Mouse (Mus musculus): Measurements from ENCODE around the gene Ttll8.

Ttll8 gene

GRCm38 (mm10) chr15:88954368-88955072, at the start of gene Ttll8:
Gene Ttll8, minus strand, starts transcription at chr15:88954418.
- DNase-seq (ENCODE audit: low spot score): no peak

DNA sequence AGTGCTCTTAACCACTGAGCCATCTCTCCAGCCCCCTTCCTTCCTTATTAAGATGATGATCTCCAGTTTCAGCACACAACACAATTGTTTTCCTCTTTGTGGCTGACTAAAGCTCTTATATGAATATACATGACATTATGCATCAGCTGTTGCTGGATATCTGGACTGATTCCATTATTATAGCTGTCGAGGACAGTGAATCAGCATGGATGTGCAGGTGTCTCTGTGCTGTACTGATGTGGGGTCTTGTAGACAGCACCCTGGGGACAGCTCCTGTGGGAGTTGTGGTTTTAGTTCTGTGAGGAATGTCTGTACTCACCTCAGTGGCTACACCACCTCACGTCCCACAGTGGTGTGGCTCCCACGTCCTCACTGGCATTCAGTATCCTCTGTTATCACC, 47.0 kb upstream of the Ttll8 start:
- DNase-seq (ENCODE audit: low spot score): no peak

- DNase-seq (ENCODE audit: low spot score): no peak
Measured at GRCm38 (mm10) chr15:89000367-89000766, 46.1 kb upstream of the Ttll8 start.

DNA sequence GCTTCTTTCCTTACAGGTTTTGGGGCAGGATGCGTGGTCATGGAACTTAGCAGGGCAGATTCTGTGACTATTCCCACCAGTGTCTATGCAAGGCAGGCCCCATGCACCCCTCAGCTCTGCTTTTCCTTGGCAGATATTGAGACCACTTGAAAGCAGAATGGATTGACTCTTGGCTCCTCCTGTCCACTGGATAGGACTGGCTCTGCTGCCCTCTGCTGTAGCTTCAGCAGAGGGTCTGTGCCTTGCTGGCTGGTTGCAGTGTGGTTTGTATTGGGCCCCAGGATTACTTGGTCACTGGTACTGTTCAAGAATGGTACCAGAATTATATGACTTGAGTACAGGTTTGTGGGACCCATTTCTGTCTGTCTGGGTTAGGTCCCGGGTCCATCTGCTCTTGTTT, 44.9 kb upstream of the Ttll8 start:
- peak; percentile 63 for DNase-seq (ENCODE audit: low spot score)

DNA sequence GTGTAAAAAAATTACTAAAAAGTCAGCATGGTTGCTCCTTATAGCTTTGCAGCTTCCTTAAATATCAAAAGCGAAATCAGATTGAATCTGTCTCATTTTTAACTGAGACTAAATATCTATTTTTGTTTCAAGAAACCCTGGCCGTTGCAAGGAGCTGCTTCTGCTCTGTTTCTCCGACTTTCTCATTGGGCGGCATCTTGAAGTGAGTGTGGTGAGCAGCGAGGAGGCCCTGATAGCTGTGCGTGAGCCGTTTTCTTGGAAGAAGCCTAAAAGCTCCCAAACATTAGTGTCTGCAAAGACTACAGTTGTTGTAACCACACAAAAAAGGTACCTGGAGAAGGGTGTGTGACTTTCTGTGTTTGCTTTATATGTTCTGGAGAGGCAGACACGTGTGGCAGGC, 44.4 kb upstream of the Ttll8 start:
- DNase-seq (ENCODE audit: low spot score): no peak

- DNase-seq (ENCODE audit: low spot score): peak; percentile 76
Measured at GRCm38 (mm10) chr15:88989236-88989635, 35.0 kb upstream of the Ttll8 start.

DNA sequence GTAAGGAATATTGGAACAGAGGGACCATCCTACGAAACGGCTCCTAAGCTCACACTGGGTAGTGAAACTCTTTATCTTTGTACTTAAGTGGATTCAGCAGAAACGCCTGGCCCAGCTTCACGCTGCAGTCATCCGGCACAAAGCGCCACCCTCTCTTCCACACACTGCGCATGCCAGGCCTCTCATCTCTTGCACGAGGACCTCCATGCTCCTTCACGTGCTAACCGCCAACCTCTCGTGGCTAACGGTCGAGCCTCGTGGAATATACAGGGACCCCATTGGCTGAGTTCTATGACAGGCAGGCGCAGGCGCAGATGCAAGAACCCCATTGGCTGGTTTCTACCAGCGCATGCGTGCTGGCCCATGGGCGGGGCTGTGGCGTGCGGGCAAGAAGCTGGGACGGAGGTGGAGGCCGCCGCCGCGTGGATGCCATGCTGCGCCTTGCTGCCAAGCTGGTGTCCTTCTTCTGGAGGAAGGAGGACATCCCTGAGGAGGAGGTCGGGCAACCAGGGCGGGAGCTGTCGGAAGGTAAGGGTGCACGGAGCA, 28.4 kb upstream of the Ttll8 start, which contains the start of gene Mov10l1:
Gene Mov10l1, plus strand, starts transcription at position 376 of the 546 bp plus-strand sequence.
- no peak for DNase-seq (ENCODE audit: low spot score)

DNA sequence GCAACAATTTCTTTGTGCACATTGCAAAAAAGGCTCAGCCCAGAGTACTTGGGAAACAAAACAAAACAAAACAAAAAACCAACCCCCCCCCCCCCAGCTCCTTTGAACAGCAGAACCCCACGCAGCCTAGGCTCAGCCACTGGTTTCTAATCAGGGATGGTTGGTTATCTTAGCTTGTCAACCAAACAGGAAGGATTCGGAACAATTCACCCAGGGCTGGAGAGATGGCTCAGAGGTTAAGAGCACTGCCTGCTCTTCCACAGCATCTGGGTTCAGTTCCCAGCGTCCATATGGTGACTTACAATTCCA, 24.9 kb upstream of the Ttll8 start:
- no peak for DNase-seq (ENCODE audit: low spot score)

- no peak for DNase-seq (ENCODE audit: low spot score)
Measured at GRCm38 (mm10) chr15:88978281-88979137, 24.3 kb upstream of the Ttll8 start, which contains the start of gene Mlc1. Gene Mlc1, minus strand, starts transcription at chr15:88979007.

DNA sequence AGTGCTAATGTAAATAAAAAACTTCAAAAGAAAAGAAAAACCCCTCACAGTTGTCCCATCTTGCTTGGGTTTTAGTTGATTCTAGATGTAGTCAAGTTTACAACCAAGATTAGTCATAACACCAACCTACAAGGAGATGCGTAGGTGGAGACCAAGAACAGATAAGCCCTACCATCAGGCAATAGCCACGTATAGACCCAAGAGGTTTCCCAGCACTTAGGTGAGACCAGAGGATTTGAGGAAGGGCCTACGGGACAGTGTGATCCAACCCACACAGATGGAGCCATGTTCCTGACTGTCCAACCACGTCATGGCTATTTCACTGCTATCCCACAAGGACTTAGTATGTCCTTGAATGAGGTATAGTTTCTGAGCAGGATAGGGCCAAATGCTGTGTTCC, 18.1 kb upstream of the Ttll8 start:
- no peak for DNase-seq (ENCODE audit: low spot score)

- DNase-seq (ENCODE audit: low spot score): no peak
Measured at GRCm38 (mm10) chr15:88964070-88964578, 9.9 kb upstream of the Ttll8 start.

GRCm38 (mm10) chr15:88957522-88957921, 3.3 kb upstream of the Ttll8 start:
- no peak for DNase-seq (ENCODE audit: low spot score)

DNA sequence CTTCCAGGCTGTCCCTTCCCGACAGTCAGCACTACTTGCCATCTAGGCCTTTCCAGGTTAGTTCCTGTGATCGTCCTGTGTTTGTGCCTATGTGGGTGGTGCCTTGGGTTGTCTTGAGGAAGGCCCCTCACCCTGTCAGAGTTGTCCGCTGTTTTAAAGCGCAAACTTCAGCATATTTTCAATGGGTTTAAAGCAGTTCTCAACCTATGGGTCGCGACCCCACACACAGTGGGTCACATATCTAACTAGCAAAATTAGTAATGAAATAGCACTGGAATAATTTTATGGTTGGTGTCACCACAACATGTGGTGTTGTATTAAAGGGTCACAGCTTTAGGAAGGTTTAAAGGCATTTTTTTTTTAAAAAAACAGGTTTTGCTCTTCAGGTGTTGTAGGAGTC, 1.1 kb upstream of the Ttll8 start:
- DNase-seq (ENCODE audit: low spot score): no peak

- no peak for DNase-seq (ENCODE audit: low spot score)
Measured at GRCm38 (mm10) chr15:88951246-88951645, 3.0 kb downstream of the Ttll8 start.

GRCm38 (mm10) chr15:88946851-88947250, 7.4 kb downstream of the Ttll8 start:
- peak; percentile 31 for DNase-seq (ENCODE audit: low spot score)

DNA sequence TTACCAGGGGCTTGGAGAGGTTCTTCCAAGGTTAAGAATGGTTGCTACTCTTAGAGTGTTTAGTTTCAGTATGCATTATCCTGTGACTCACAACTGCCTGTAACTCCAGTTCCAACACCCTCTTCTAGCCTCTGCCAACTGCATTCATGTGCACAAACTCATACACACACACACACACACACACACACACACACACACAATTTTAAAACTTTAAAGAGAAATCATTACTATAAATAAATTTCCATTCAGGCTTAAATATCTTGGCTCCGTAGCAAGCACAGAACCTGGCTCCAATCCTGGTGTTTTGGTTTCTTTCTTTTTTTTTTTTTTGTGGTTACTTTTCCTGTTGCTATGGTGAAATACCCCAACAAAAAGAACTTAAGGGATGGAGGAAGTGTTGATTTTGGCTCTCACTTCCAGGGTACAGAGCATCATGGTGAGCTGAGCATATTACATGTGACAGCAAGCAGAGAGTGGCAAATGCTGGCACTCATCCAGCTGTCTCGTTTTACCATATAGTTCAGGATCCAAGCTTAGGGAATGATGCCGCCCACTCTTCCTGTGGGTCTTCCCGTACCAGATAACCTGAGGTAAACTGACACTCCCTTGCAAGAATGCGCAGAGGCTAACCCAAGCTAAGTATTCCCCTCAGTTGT, 10.2 kb downstream of the Ttll8 start:
- DNase-seq (ENCODE audit: low spot score): no peak

GRCm38 (mm10) chr15:88942783-88943182, 11.4 kb downstream of the Ttll8 start:
- no peak for DNase-seq (ENCODE audit: low spot score)

DNA sequence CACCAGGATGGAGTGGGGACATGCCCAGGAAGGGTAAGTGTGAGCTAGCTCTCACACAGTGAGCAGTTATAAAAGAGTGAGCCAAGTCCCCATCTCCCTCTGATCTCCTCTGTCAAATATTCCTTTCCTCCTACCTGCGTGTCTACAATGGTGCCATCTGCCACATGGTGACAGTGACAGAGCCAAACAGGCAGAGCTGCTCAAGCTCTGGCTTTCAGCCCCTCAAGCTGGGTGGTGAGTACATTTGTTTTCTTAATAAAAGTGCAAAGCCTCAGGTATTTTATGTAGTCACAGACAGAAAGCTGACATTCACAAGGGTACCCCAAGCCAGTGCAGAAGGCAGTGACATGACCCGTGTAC, 16.9 kb downstream of the Ttll8 start:
- no peak for DNase-seq (ENCODE audit: low spot score)

DNA sequence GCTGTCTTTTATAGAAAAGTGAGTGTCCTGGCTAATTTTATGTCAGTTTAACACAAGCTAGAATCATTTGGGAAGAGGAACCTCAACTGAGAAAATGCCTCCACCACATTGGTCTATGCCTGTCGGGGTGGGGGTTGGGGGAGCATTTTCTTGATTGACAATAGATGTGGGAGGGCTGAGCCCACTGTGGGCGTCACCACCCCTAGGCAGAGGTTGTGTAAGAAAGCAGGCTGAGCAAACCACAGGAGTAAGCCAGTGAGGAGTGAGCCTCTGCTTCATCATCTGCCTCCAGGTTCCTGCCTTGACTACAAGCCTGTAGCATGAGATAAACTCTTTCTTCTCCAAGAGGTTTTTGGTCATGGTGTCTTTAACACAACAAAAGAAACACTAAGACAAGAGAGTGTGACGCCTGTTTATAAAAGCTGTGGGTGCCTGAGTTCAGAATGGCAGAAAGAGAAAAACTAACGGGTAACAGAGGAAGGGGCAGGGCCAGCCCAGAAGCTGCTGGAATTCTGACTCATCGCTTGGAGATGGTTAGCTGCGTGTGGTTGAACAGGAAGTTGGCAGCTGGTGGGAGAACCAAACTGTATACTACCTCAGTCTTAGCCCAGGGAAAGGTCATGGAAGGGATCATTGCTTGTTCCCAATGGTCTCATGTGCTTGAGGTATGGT, 17.5 kb downstream of the Ttll8 start:
- peak; percentile 41 for DNase-seq (ENCODE audit: low spot score)

DNA sequence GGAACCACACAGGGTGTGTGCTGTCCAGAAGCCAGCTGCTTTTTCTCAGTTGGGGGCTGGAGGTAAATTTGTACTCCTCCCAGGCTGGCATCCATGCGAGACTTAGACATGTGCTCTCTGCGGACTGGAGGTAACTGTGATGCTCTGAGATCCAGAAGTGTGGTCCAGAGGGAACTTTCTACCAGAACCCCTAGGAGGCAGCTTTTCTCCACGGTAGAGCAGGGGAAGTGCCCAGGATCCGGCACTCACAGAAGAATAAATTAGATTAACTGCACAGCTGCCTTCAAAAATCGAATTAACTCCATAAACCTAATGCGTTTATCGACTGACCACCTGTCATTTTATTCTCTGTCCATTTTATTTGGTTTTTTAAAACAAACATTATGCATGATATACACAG, 20.1 kb downstream of the Ttll8 start:
- no peak for DNase-seq (ENCODE audit: low spot score)

- no peak for DNase-seq (ENCODE audit: low spot score)
Measured at GRCm38 (mm10) chr15:88932667-88933066, 21.6 kb downstream of the Ttll8 start.

GRCm38 (mm10) chr15:88921992-88922310, 32.3 kb downstream of the Ttll8 start:
- DNase-seq (ENCODE audit: low spot score): peak; percentile 93
